9 mouse cellular contexts compared by ENCODE assay signal in the genomic region with DNA sequence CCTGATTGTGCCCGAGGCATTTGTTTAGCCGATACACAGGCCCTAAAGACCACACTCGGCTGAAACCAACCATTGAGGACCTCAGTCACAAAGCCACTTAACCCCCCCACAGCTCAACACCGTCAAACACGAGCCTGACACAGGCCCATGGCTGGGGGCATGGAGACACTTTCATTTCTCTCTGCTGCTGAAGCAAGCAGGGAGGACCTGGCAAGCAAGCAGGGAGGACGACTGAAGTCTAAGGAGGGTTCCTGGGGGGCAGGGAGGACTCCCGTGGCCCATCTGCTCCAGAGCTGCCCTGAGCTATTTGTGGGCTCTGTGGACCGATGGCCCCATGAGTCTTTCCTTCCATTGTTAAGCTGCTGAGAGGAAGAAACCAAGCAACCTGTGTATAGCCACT. TPM values are rescaled to one million over a fixed set of nuclear protein-coding genes. Genes with fewer than 3 reads are reported as not detected.
A peak's percentile ranks its signal among the peaks of the same experiment; 100 is the strongest.
DNase-seq lines count a peak whose midpoint lies in the region; ATAC-seq and TF ChIP-seq lines count a peak whose summit lies in the region.
"Had no signal": no experiment of that assay in that cellular context is flagged by ENCODE, and none has a peak within 500 bp of the region (broad histone marks: within the 10 kb centered on the region; RNA-seq: fewer than 3 reads in every experiment).

No protein-coding gene starts in this region.

- H3K27ac ChIP-seq in MEL (ENCODE audit: control insufficient read depth, low read depth, low read length) = 0 out of 2 replicates have a peak overlapping the region, but pooled peaks have one; percentile 0
- peak overlapping the region; percentile 91 for H3K27ac ChIP-seq in heart, embryonic 16.5 days (ENCODE audit: low read length)
- peak overlapping the region; percentile 49 for H3K27ac ChIP-seq in macrophage

- ATAC-seq in heart, embryonic 16.5 days (replicated peaks; ENCODE audit: extremely low read depth, insufficient read depth, low FRiP score) = no peak

- WGBS in heart, embryonic 16.5 days = 11% methylated on average over 8 of the region's 8 CpGs
- WGBS in macrophage (ENCODE audit: missing documents) = 18% methylated on average over 8 of the region's 8 CpGs

- TF ChIP-seq CTCF in MEL (IDR thresholded peaks at IDR 0.05 in 2 of 3, conservative IDR thresholded peaks at IDR 0.05 in 1 of 3; ENCODE audit: control insufficient read depth in 1 of 3, insufficient read depth in 1 of 3, low read depth in 2 of 3, low read length in 3 of 3, poor library complexity in 1 of 3, severe bottlenecking in 1 of 3) = no peak

- TF ChIP-seq RAD21 in MEL (IDR thresholded peaks at IDR 0.05; ENCODE audit: low read depth, low read length) = no peak

- peak; percentile 19 for DNase-seq in embryo, embryonic 9.5 days (ENCODE audit: extremely low spot score)
- DNase-seq in embryo, embryonic 10.5 days (ENCODE audit: low spot score) = no peak
- DNase-seq in MEL (ENCODE audit: low read depth, low spot score) = no peak
- DNase-seq in testis, postnatal 10 days (ENCODE audit: low spot score) = no peak
- no peak for DNase-seq in embryo, embryonic 10 days (ENCODE audit: low spot score)
- no peak for DNase-seq in right cerebral cortex, postnatal 14 days

- peaks cover 56% of the 10 kb centered on the region for H3K79me2 ChIP-seq in MEL (ENCODE audit: control insufficient read depth, insufficient read depth, low read length, poor library complexity)
- H3K79me2 ChIP-seq in macrophage (ENCODE audit: inconsistent target) = peaks cover 89% of the 10 kb centered on the region

- H3K9me3 ChIP-seq in MEL (replicated peaks; ENCODE audit: insufficient read depth, low read length) = no peaks in the 10 kb centered on the region
- H3K9me3 ChIP-seq in heart, embryonic 16.5 days (replicated peaks; ENCODE audit: control insufficient read depth, low read length) = no peaks in the 10 kb centered on the region

- no peak overlapping the region for H3K4me3 ChIP-seq in MEL (ENCODE audit: control insufficient read depth in 1 of 2, insufficient read depth in 1 of 2, low read depth in 2 of 2, low read length in 2 of 2)
- peak overlapping the region; percentile 23; the same call in 1 of the 2 replicates for H3K4me3 ChIP-seq in heart, embryonic 16.5 days (ENCODE audit: low read length)
- H3K4me3 ChIP-seq in macrophage (ENCODE audit: inconsistent target) = no peak overlapping the region
- H3K4me3 ChIP-seq: myocyte had no signal

- H3K36me3 ChIP-seq in MEL (ENCODE audit: control insufficient read depth in 1 of 2, insufficient read depth in 2 of 2, low read length in 2 of 2) (peaks cover 6 to 36% of the 10 kb centered on the region in 2 experiments), macrophage (ENCODE audit: inconsistent target) (peaks cover 24% of the 10 kb centered on the region)
- H3K36me3 ChIP-seq in heart, embryonic 16.5 days (ENCODE audit: control insufficient read depth, insufficient read depth) = peaks cover 20% of the 10 kb centered on the region

- peaks cover 7 to 43% of the 10 kb centered on the region in 2 experiments for H3K4me1 ChIP-seq in MEL (ENCODE audit: control insufficient read depth in 1 of 2, insufficient read depth in 2 of 2, low read length in 2 of 2)
- peaks cover 69% of the 10 kb centered on the region for H3K4me1 ChIP-seq in heart, embryonic 16.5 days (ENCODE audit: control insufficient read depth, insufficient read depth, low read length)

- H3K4me2 ChIP-seq in heart, embryonic 16.5 days (ENCODE audit: low read depth, low read length) = peak overlapping the region; percentile 58

- no peaks in the 10 kb centered on the region for H3K27me3 ChIP-seq in MEL (ENCODE audit: control insufficient read depth in 1 of 2, insufficient read depth in 2 of 2, low read length in 2 of 2)
- H3K27me3 ChIP-seq in heart, embryonic 16.5 days (ENCODE audit: control insufficient read depth, insufficient read depth, low read length) = no peaks in the 10 kb centered on the region

- TF ChIP-seq POLR2A in MEL (IDR thresholded peaks at IDR 0.05; ENCODE audit: control insufficient read depth in 1 of 2, insufficient read depth in 1 of 2, low read depth in 1 of 2, low read length in 2 of 2, poor library complexity in 1 of 2) = no peak

- no peak overlapping the region for H3K9ac ChIP-seq in MEL (ENCODE audit: control insufficient read depth, low read depth, low read length, poor library complexity, severe bottlenecking)
- peak overlapping the region; percentile 68 for H3K9ac ChIP-seq in heart, embryonic 16.5 days (ENCODE audit: low read length)

- TF ChIP-seq EP300 in MEL (IDR thresholded peaks at IDR 0.05; ENCODE audit: low read depth in 1 of 2, low read length in 2 of 2) = no peak

TF ChIP-seq in MEL, 35 proteins besides CTCF, POLR2A, EP300 and RAD21:
- TF ChIP-seq MYC (IDR thresholded peaks at IDR 0.05; ENCODE audit: low read depth, low read length) (no peak), USF1 (IDR thresholded peaks at IDR 0.05; ENCODE audit: low read depth, low read length) (no peak), E2F4 (IDR thresholded peaks at IDR 0.05; ENCODE audit: borderline replicate concordance, low read depth, low read length) (no peak), BHLHE40 (IDR thresholded peaks at IDR 0.05; ENCODE audit: borderline replicate concordance, low read depth, low read length) (no peak), MXI1 (IDR thresholded peaks at IDR 0.05; ENCODE audit: low read depth, low read length) (no peak), CHD2 (IDR thresholded peaks at IDR 0.05; ENCODE audit: low read length) (no peak), POLR2AphosphoS2 (IDR thresholded peaks at IDR 0.05; ENCODE audit: low read length) (no peak), NRF1 (IDR thresholded peaks at IDR 0.05; ENCODE audit: insufficient read depth, low read depth, low read length, poor library complexity, severe bottlenecking) (no peak), ZMIZ1 (IDR thresholded peaks at IDR 0.05; ENCODE audit: low read depth, low read length) (no peak)
TF ChIP-seq in MEL: peak in this region for 0.

RNA-seq across cellular contexts. Expression of a gene that starts 20.1 kb away (rescaled TPM):
- total RNA-seq in MEL (2012; rRNA removed) = 27.4 and 28.6 TPM in 2 replicates
- polyA plus RNA-seq in MEL (2012; ENCODE audit: insufficient read depth in 1 of 2, insufficient read length in 2 of 2, low read depth in 1 of 2, low replicate concordance in 2 of 2, missing spikeins in 1 of 2) (10 to 100 TPM in 1 of 2 experiments, not detected in 1; 66.0 TPM), macrophage (2018) (13.1 to 27.6 TPM (median 22.7 TPM) in 3 replicates)
- polyA plus RNA-seq in heart, embryonic 16.5 days (2015; fragmentation: Nextera tagmentation; extraction: Ambion mirVana) = 58.7 and 61.4 TPM in 2 replicates
- 10 to 100 TPM in 18 of 26 experiments, 1 to 10 TPM in 8; 2.8 to 36.2 (median 19.1) TPM for total RNA-seq in macrophage (2018; cell fraction: chromatin; rRNA removed)
- 10 to 100 TPM; 16.0 to 47.4 (median 23.1) TPM for total RNA-seq in macrophage (2018; cell fraction: cytosol; rRNA removed)
- total RNA-seq in macrophage (2018; cell fraction: nucleus; rRNA removed) = 10 to 100 TPM; 11.7 to 48.2 (median 24.6) TPM

RNA-seq across cellular contexts. Expression of a gene that starts 38.5 kb away (rescaled TPM):
- total RNA-seq in MEL (2012; rRNA removed) = 14.9 and 16.6 TPM in 2 replicates
- polyA plus RNA-seq in MEL (2012; ENCODE audit: insufficient read depth in 1 of 2, insufficient read length in 2 of 2, low read depth in 1 of 2, low replicate concordance in 2 of 2, missing spikeins in 1 of 2) (10 to 100 TPM in 1 of 2 experiments, not detected in 1; 31.6 TPM), macrophage (2018) (0.04 to 0.47 TPM (median 0.21 TPM) in 3 replicates)
- 11.2 and 11.7 TPM in 2 replicates for polyA plus RNA-seq in heart, embryonic 16.5 days (2015; fragmentation: Nextera tagmentation; extraction: Ambion mirVana)
- 1 to 10 TPM in 6 of 26 experiments, under 1 TPM in 19, not detected in 1; 0.13 to 3.3 (median 0.47) TPM for total RNA-seq in macrophage (2018; cell fraction: chromatin; rRNA removed)
- under 1 TPM; 0.03 to 0.86 (median 0.15) TPM for total RNA-seq in macrophage (2018; cell fraction: cytosol; rRNA removed)
- 1 to 10 TPM in 6 of 26 experiments, under 1 TPM in 17, not detected in 3; 0.07 to 2.4 (median 0.52) TPM for total RNA-seq in macrophage (2018; cell fraction: nucleus; rRNA removed)

Comparison
In these comparisons a context has a peak if more than half of its experiments do, and no peak if none do; other contexts are left out.
1. H3K27ac ChIP-seq: peak in every context shown above with its lines; median percentile 91 in heart, embryonic 16.5 days; 49 in macrophage; 0 in MEL.